Mouse (Mus musculus): ENCODE measurements around the gene Gm4924. TPM values are rescaled to one million over a fixed set of nuclear protein-coding genes. Genes with fewer than 3 reads are reported as not detected.
A peak's percentile ranks its signal among the peaks of the same experiment; 100 is the strongest.

Gene Gm4924
- 4.8 and 6.1 TPM in 2 replicates for polyA plus RNA-seq (2012; rRNA removed)

DNA sequence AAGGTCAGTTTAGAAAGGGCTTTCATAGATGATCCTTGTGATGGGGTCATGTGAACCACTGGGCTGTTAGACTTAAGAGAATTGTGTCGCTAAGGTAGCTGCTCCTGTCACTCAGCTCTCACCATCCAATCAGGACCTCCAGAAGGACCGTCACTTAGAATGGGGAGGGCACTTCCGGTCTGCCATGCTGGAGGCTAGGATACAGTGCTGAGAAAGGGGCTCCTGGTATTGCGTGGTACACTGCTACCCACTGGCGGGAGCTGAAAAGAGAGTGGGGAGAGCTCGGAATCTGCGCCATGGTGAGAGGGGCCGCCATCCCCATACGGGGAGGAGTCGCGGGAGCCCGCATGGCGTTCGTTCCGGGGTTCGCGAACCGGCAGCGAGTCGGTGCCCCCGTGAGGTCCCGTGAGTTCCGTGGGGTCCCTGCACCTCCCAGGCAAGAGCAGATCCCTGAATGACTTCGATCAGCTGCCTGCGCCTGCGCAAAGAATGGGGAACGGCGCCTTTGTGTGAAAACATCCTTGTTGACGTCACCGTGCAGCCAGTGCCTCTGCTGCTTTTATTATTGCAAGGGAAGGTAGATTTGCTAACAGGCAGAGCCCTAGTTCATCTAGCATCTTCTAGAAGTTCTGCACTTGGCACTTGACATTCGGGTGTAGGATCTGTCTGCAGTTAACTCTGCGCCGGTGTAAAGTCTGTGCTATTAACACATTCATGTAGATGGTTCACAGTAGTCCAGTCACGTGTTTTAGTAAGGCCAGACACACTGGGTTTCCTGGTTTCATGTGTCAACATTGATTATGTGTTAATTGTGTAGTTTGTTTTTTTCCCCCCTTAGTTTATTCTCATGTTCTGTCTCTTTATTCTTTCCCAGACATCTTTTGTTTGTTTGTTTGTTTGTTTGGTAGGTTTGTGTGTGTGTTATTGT lies at the start of gene Gm4924:
TSS of gene Gm4924 (plus strand) at position 173 of the 928 bp plus-strand sequence.
- TF ChIP-seq POLR2A (IDR thresholded peaks at IDR 0.05; ENCODE audit: borderline replicate concordance, extremely low read depth, insufficient read depth, insufficient read length, poor library complexity, severe bottlenecking) = no peak
- no peak for TF ChIP-seq CTCF (IDR thresholded peaks at IDR 0.05; ENCODE audit: borderline replicate concordance, extremely low read depth, insufficient read depth, insufficient read length)
- DNase-seq (ENCODE audit: low read depth) = peak; percentile 98

DNA sequence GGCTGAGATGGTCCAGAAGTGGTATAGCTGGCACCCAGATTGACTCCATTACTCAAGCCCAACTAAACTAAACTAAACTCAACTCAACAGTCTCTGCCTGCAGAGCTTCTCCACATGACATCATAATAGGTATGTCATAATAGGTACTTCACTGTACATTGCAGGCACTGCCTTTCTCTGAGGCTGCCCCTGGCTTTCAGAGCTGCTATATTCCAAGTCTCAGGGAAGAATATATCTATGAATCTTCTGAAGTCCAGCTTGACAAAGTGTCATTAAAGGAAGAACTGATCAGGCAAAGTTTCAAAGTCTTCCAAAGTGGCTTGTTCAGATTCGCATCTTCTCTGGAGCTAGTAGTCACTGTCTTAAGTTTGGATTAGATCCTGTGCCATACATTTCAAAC lies 37.6 kb upstream of the Gm4924 start, which contains the start of gene 4932415D10Rik:
TSS of gene 4932415D10Rik (minus strand) at position 101 of the 400 bp plus-strand sequence.
- no peak for DNase-seq (ENCODE audit: low read depth)
- TF ChIP-seq CTCF (IDR thresholded peaks at IDR 0.05; ENCODE audit: borderline replicate concordance, extremely low read depth, insufficient read depth, insufficient read length) = no peak
- no peak for TF ChIP-seq POLR2A (IDR thresholded peaks at IDR 0.05; ENCODE audit: borderline replicate concordance, extremely low read depth, insufficient read depth, insufficient read length, poor library complexity, severe bottlenecking)

DNA sequence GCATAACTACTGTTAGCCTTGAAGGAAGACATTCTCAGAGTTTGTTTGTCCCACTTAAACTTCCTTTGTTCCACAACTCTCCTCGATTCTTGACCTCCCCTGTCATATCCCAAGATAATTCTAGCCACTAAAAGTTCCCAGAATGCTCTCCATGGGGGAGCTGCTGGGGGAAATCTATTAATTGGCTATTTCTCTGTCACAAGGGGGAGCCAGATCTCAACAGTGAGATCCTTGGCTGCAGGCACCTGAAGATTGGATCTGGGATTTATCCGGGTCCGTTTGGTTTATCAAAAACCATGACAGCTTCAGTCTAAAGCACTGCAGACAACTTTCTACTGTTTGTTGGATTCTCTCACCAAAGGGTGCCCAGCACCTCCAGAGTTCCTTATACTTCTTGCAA lies 33.9 kb upstream of the Gm4924 start:
- DNase-seq (ENCODE audit: low read depth) = no peak
- TF ChIP-seq CTCF (IDR thresholded peaks at IDR 0.05; ENCODE audit: borderline replicate concordance, extremely low read depth, insufficient read depth, insufficient read length) (no peak), POLR2A (IDR thresholded peaks at IDR 0.05; ENCODE audit: borderline replicate concordance, extremely low read depth, insufficient read depth, insufficient read length, poor library complexity, severe bottlenecking) (no peak)

DNA sequence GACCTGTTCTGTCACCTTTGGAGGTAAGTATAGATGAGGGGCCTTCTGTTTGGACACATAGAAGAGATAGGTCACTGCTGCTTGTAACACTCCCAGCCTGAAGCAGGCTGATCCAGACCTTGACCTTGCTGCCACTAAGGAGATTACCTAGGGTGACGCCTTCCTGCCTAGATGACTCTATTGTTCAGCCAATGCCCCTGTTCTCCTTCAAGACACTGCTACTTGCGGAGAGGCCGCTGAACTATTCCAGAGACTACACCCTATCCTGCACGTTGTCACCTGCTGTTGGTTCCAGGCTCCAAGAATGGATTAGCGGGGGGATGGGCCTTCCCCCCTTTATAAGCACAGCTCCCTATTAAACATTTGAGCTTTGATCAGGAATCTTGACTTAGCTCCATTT lies 24.2 kb upstream of the Gm4924 start:
- DNase-seq (ENCODE audit: low read depth) = no peak
- TF ChIP-seq POLR2A (IDR thresholded peaks at IDR 0.05; ENCODE audit: borderline replicate concordance, extremely low read depth, insufficient read depth, insufficient read length, poor library complexity, severe bottlenecking) = no peak
- TF ChIP-seq CTCF (IDR thresholded peaks at IDR 0.05; ENCODE audit: borderline replicate concordance, extremely low read depth, insufficient read depth, insufficient read length) = no peak

DNA sequence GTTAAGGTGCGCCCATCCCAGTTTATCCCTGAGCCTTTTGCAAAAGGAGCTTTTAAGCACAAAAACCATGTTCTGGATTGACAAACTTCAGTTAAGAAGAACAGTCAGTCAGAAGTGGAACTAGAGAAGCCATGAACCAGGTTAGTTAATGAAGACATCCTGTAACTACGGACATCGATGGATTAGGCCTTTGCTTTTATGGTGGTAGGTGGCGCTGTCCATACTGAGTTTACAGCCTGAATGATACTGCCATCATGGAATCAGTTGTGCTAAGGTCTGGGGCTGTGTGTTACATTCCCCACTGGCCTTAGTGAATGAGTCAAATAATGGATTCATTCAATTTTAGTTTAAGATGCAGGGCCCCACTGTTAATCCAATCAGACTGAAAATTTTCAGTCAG lies 1.3 kb downstream of the Gm4924 start:
- no peak for DNase-seq (ENCODE audit: low read depth)
- TF ChIP-seq POLR2A (IDR thresholded peaks at IDR 0.05; ENCODE audit: borderline replicate concordance, extremely low read depth, insufficient read depth, insufficient read length, poor library complexity, severe bottlenecking) = no peak

- no peak for TF ChIP-seq POLR2A (IDR thresholded peaks at IDR 0.05; ENCODE audit: borderline replicate concordance, extremely low read depth, insufficient read depth, insufficient read length, poor library complexity, severe bottlenecking)
- TF ChIP-seq CTCF (IDR thresholded peaks at IDR 0.05; ENCODE audit: borderline replicate concordance, extremely low read depth, insufficient read depth, insufficient read length) = no peak
- no peak for DNase-seq (ENCODE audit: low read depth)
Observed at GRCm38 (mm10) chr10:82361911-82362310, 7.9 kb downstream of the Gm4924 start.

DNA sequence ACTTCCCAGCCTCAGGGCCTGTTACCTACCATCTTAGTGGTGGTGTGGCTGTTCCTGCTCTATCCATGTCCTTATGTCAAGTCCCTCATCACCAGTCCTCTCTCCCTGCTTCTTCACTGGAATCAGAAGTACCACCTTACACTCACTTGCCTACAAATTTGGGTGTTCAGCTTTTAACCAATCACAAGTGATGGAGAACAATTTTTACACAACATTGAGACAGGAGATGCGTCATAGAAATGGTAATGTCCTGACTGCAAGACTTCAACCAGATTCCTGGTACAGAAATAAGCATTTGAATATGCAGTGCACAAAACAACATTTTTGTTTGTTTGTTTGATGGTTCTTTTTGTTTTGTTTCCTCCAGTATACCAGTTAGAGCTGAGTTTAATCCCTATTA lies 28.9 kb downstream of the Gm4924 start:
- no peak for DNase-seq (ENCODE audit: low read depth)
- no peak for TF ChIP-seq CTCF (IDR thresholded peaks at IDR 0.05; ENCODE audit: borderline replicate concordance, extremely low read depth, insufficient read depth, insufficient read length)
- no peak for TF ChIP-seq POLR2A (IDR thresholded peaks at IDR 0.05; ENCODE audit: borderline replicate concordance, extremely low read depth, insufficient read depth, insufficient read length, poor library complexity, severe bottlenecking)

GRCm38 (mm10) chr10:82409511-82409910 lies 55.5 kb downstream of the Gm4924 start:
- DNase-seq (ENCODE audit: low read depth) = no peak
- TF ChIP-seq CTCF (IDR thresholded peaks at IDR 0.05; ENCODE audit: borderline replicate concordance, extremely low read depth, insufficient read depth, insufficient read length) = no peak
- no peak for TF ChIP-seq POLR2A (IDR thresholded peaks at IDR 0.05; ENCODE audit: borderline replicate concordance, extremely low read depth, insufficient read depth, insufficient read length, poor library complexity, severe bottlenecking)

DNA sequence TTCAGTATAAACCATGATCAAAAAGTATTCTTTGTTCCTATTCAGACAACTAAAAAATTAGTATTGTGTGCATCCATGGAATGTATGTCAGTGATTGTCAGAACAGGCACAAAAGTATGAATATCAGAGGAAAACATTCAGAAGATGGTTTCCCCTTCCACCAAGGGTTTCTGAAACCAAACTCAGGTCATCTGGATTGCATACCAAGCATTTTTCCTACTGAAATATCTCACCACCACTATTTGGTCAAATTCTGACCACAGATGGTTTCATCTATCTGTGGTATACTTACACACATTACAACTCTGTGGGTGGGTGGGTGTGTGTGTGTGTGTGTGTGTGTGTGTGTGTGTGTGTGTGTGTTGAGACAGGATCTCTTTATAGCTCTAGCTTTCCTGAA lies 69.6 kb downstream of the Gm4924 start:
- no peak for DNase-seq (ENCODE audit: low read depth)

More for the DNA sequence above, 69.6 kb downstream of the Gm4924 start:
- no peak for TF ChIP-seq CTCF (IDR thresholded peaks at IDR 0.05; ENCODE audit: borderline replicate concordance, extremely low read depth, insufficient read depth, insufficient read length)
- no peak for TF ChIP-seq POLR2A (IDR thresholded peaks at IDR 0.05; ENCODE audit: borderline replicate concordance, extremely low read depth, insufficient read depth, insufficient read length, poor library complexity, severe bottlenecking)

Other genes starting within 250 kb of the Gm4924 start
- 2.6 and 3.6 TPM in 2 replicates for gene AU041133, start 226.2 kb upstream of the Gm4924 start, polyA plus RNA-seq (2012; rRNA removed)
- 14.1 and 15.5 TPM in 2 replicates for gene Zfp938, start 113.0 kb upstream of the Gm4924 start, polyA plus RNA-seq (2012; rRNA removed)
- under 0.01 TPM in 1 of 2 replicates, not detected in the other for gene 4932415D10Rik, start 37.7 kb upstream of the Gm4924 start, polyA plus RNA-seq (2012; rRNA removed)
- not detected in 2 replicates for gene Gm1553, start 138.4 kb downstream of the Gm4924 start, polyA plus RNA-seq (2012; rRNA removed)

All from brain, embryonic 14.5 days (tissue).